Mouse (Mus musculus): ENCODE measurements around the gene Ccr7. TPM values are rescaled to one million over a fixed set of nuclear protein-coding genes. Genes with fewer than 3 reads are reported as not detected.

Ccr7 gene
- total RNA-seq, 2 experiments from 2014 or later, result not detected

Other genes with a start within 250 kb of the Ccr7 start
- under 1 TPM; 0.81 to 0.97 TPM for gene Cdc6, start 247.3 kb downstream of the Ccr7 start, total RNA-seq (2021)
- gene Rara, start 227.3 kb downstream of the Ccr7 start, total RNA-seq (2021), result 10 to 100 TPM; 20.2 to 20.3 TPM
- 1 to 10 TPM; 2.2 TPM for gene Gjd3, start 172.1 kb downstream of the Ccr7 start, total RNA-seq (2021)
- gene Top2a, start 130.9 kb downstream of the Ccr7 start, total RNA-seq (2021), result 1 to 10 TPM; 8.1 to 9.8 TPM
- gene Igfbp4, start 113.8 kb downstream of the Ccr7 start, total RNA-seq (2021), result 100 to 1,000 TPM in 1 of 2 experiments, 10 to 100 TPM in 1; 93.6 to 121 TPM
- gene Tns4, start 65.8 kb downstream of the Ccr7 start, total RNA-seq (2021), result under 1 TPM; 0.09 to 0.21 TPM
- gene Smarce1, start 75.9 kb upstream of the Ccr7 start, total RNA-seq (2021), result 10 to 100 TPM; 75.4 to 80.2 TPM
- 10 to 100 TPM; 28.4 to 32.8 TPM for gene Krt222, start 89.0 kb upstream of the Ccr7 start, total RNA-seq (2021)
- not detected for gene Krt24, start 130.2 kb upstream of the Ccr7 start, total RNA-seq (2021)
- gene Krt25, start 167.9 kb upstream of the Ccr7 start, total RNA-seq (2021), result not detected
- under 1 TPM in 1 of 2 experiments, not detected in 1; 0.14 TPM for gene Krt26, start 182.9 kb upstream of the Ccr7 start, total RNA-seq (2021)
- not detected for gene Krt27, start 196.0 kb upstream of the Ccr7 start, total RNA-seq (2021)
- under 1 TPM; 0.32 to 0.45 TPM for gene Krt28, start 219.8 kb upstream of the Ccr7 start, total RNA-seq (2021)
- gene Krt10, start 234.3 kb upstream of the Ccr7 start, total RNA-seq (2021), result 10 to 100 TPM; 13.0 to 14.4 TPM